Mouse (Mus musculus): ENCODE measurements around the gene Mdh1.
A peak's percentile ranks its signal among the peaks of the same experiment; 100 is the strongest.

Gene Mdh1

DNA sequence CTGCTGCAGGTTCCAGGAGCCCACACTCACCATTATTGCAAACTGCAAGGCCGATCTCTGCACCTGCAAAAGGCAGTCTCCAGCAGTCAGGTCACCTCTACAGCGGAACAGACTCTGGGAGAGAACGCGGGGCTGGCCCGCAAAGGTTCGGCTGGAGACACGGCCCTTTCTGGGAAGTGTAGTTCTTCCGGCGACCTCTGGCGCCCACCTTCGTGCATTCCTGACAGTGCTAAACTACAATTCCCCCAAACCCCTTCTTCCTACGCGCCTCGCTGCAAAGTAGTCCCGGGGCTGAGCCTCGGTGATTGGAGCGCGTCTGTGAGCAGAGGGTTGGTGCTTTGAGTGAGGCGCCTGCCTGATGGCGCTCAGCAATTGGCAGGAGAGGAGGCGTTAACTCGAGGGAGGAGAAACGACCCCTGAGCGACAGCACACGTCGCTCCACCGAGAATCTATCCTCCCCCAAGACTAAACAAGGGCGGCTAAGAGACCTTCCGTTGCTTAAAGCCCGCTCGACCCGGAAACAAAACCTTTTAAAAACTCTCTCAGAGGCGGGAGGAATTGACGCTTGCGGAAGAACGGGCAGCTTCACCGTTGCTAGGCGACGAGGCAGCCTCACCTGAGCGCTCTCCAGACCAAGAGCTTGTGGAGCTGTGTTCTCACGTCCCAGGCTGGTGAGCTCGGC lies at the start of gene Mdh1, which contains the start of gene Wdpcp:
Gene Mdh1 (minus strand): TSS at position 668 of the 682 bp plus-strand sequence.
Gene Wdpcp (plus strand): TSS at position 536 of the 682 bp plus-strand sequence.
- DNase-seq (ENCODE audit: low spot score in 2 of 2) = peak; percentile 90 to 95

DNA sequence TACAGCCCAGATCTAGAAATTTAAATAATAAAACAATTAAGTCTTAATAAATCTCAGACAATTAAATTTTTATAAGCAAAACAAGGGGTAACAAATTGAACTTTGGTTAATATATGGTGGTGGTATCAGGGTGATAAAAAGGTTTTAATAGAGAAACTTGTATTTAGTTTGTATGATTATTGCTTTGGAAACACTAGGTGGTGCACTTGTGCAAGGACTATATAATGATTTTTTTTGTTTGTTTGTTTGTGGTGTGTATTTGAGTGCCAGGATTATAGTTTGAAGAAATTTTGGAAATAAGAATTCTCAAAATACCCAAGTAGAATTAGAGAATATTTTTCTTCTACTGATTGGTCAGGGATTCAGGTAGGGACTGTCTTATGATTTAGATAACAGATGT lies 43.7 kb upstream of the Mdh1 start:
- no peak for DNase-seq (ENCODE audit: low spot score in 2 of 2)

DNA sequence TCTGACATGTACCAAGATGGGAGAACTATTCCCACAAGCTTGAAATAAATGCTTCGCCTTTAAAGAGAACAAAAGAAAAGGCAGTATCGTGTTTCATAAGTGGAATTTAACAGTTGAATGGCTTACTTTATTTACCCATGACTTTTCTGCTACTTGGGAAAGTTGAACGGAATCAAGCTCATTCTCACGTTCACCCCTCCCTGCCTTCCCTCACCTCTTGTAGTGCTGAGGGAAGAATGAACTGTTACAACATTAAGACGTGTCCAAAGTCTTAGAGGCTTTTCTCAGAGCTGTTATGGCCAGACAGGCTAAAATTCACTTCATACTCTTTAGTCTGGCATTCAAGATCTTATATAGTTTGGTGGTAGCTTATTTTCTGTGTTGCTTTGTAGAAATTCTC lies 30.3 kb upstream of the Mdh1 start:
- no peak for DNase-seq (ENCODE audit: low spot score in 2 of 2)

DNA sequence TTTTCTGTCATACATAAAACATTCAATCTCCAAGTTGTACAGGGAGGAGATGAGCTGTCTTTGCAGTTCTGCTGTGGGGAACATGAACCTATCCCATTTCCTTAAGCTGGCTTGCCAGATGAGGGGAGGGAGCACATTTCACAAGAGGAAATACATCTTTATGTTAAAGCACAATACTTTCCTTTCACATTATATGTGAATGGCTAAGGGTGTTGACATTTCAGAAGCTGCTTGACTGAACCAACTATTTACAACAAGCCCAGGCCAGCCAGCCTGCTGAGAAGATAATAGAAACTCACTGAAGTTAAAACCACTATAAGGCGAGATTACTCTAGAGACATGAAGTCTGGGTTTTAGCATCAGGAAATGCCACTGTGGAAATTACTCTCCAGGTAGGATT lies 11.1 kb upstream of the Mdh1 start:
- no peak for DNase-seq (ENCODE audit: low spot score in 2 of 2)

DNA sequence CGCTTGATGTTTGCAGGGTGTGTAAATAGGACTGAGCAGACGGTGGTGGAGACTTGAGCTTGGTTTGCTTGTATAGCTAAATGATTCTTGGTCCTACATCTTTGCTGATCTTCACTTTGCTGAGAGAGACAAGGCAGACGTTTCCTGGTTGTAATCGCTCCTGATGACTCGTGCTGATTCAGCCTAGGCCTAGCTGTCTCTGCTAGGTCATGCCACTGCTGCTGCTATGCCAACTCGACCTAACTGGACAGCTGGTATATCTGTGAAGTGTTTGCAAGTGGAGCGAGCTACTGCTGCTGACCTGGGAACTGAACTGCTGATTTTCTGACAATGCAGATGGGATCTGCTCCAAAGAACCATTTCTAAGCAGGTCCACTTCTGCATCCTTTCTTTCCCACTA lies 9.3 kb upstream of the Mdh1 start:
- DNase-seq (ENCODE audit: low spot score in 2 of 2) = no peak

DNA sequence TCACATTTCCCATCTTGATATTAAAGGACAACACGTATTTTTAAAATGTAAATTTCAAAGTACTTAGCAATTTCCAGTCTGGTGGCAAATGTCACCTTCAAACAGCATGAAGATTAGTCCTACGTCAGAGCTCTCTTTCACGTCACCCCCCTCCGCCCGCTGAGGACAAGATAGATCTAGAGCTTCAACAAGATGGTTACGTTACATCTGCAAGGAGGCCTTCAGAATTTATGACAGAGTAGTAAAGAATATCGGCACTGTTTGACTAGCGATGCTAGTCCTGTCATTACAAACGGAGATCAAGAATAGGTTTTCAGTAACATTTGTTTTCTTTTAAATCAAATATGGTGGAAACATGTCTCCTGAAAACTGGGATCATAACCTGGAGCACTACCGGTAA lies 1.2 kb downstream of the Mdh1 start:
- no peak for DNase-seq (ENCODE audit: low spot score in 2 of 2)

DNA sequence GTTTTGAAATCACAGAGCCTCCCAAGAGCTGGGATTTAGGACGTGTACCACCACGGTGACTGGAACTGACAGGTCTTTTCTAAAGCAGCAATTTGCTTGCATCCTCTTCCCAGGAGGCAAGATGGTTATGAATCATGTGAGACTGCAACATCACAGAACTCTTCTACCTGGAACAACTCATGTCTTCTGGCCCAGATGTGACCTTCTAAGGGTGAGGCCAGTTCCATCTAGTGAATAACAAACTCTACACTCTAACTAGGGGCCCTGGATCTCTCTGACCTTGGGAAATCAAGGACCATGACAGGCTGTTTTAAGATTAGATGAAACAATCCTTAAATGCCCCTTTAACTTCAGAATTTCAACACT lies 2.1 kb downstream of the Mdh1 start:
- DNase-seq (ENCODE audit: low spot score in 2 of 2) = no peak

DNA sequence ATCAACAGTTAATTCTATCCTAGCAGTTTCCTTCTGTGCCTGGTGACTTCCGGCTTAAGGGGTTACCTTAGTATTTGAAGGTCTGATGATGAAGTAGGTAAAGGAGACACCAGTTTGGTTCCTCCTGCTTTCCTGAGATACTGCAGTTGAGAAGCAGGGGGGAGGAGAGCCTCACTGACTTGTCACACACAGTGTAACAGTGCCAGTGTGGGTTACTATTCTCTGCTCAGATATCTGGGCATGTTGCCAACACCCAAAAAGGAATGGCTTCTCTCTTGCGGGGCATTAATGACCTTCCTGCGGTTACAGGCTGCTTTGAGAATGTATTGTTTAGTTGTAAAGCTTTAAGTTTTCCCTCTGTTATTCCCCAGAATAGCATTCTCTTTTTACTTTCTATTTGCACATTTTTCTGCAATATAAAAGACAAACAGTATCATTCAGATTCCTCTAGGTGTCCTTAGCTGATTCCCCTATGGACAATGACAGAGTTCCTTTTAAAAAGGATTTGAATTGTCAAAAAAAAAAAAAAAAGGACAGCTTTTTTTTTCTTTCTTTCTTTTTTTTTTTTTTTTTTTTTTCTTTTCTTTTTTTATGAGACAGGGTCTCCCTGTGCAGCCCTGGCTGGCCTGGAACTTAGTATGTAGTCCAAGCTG lies 2.6 kb downstream of the Mdh1 start:
- peak in 1 of 2 experiments; percentile 21 for DNase-seq (ENCODE audit: low spot score in 2 of 2)

DNA sequence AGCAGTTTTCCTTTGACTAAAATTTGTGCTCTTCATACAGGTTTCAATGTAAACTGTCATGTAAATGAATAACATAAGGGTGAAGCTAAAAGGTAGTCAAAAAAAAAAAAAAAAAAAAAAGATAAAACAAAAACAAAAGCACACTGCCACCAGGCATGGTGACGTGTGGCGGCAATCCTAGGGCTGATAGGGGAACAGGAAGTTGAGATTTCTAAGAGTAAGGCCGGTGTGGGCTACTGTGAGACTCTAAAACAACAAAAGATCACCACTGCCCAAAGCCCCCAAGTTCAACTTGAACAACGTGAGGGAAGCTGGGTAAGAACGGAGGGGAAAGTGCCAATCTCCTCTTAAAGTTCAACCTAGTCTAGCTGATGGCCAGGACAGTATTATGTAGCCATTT lies 3.2 kb downstream of the Mdh1 start:
- no peak for DNase-seq (ENCODE audit: low spot score in 2 of 2)

DNA sequence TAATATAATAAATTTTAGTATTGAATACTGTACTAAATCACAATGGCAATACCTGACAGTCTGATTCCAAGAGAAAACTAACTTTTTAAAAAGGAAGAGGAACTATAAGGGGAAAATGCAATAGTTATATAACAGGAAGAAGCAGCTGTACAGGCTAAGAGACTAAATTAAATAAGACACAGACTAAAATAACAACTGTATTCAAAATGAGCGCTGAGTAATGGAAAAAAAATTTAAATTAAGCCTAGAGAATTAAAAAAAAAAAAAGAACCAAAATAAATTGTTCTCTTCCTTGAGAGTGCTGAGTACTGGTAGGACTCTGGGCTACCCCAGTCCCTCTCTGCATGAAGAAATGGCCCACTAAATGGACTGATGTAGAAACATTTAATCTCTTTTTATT lies 4.4 kb downstream of the Mdh1 start:
- DNase-seq (ENCODE audit: low spot score in 2 of 2) = no peak

DNA sequence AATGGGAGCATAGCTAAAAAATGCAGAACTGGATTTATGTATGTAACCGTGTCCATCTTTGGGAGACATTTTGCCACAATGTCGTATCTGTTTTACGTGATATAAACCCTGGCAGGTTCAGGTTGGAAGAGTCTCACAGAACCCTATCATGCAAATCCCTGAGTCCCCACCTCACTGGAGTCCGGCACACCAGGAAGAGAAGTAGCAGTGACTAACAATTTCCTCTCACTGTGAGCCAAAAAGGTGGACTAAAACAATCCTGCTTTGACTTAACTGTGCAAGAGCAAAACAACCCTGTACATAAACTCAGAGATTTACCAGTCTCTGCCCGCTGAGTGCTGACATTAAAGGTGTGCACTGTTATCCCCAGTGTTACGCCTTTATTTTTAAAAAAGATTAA lies 5.2 kb downstream of the Mdh1 start:
- no peak for DNase-seq (ENCODE audit: low spot score in 2 of 2)

DNA sequence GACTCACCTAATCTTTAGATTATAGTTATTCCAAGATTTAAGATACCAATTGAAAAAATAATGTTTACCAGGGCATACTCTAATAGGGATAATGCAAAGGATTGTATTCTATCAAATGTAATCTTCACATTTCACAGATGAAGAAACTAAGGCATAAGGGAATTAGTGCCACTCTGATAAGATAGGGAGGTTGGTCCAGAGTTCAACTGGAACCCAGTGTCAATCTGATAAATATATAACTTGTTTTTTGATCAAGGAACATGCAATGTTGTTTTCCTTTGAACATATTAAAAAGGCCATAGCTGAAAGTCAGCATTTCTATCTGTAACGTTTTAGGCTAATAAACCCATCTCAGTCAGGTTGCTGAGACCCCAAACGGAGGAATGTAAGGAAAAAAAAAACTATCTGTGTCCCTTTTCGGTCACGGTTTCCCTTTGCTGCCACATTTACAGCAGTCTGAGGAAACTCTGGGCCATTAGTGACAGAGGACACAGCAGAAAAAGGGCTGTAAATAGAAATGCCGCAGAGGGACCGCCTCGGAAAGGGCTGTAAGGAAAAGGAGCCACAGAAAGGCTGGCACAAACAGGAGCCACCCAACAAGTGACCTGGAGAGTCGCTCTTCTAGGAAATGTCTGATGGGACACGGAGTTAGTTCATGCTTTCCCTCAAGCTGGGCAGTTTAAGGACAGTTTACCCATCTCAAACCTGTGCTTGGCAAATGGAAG lies 7.3 kb downstream of the Mdh1 start:
- no peak for DNase-seq (ENCODE audit: low spot score in 2 of 2)

DNA sequence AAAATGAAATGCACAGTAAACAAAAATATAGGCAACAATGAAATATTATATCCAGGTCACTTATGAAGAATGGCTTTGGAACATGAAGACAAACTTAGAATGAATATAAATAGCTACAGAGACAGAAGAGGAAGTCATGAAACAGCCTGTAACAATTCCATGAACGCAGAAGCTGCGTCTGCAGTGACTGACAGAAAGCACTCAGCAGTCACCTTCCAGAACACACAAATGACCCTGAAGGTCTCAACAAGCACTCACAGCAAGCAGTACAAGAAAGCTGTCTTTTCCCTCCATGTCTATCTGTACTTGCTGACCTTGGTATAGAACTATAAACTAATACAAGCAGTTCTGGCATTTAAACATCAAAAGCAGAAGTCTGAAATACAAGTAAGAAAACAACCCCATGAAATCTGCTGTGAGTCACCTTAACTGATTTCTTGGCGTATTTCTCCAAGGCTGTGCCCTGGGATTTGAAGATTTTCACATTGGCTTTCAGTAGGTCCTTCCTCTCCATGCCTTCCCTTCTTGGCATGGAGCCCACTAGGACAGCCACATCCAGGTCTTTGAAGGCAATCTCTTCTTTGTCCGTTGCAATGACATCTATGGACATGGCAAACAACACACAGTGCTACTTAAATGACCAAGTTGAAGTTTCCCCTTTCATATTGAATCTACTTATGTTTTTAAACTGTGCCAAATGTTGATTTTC lies 8.4 kb downstream of the Mdh1 start:
- DNase-seq (ENCODE audit: low spot score in 2 of 2) = no peak

DNA sequence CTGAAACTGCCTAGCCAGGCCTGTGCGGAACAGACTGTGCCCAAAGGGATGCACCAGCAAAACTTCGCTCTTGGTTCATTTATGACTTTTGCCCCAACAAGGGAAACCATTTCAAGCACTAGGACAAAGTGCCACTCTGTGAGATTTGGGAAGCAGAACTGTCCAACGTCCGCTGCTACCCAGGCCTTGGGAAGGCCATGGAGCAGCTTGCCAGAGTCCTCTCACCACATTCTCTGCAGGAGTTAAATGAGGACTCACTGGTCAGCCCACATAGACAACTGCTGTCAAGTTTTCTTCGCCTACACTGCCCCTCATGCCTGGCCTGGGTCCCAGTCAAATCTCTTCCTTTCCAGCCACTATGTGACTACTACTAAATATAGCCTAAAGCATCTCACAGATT lies 10.8 kb downstream of the Mdh1 start:
- DNase-seq (ENCODE audit: low spot score in 2 of 2) = no peak

DNA sequence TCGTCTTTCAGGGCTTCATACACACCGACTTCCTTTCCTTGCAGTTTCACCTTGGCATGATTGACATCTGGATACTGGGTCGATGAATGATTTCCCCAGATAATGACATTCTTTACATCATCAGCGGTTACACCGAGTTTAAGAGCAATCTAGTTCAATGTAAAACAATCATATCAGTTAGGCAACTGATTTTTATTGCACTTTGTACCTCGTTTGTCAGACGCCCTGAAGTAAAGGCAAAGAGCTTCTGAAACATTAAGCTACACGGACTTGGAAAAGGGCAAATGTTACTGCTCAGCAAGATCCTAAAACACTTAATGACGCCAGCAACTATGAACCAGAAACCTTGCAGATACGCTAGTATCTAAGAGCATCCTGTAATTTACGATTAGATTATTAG lies 12.4 kb downstream of the Mdh1 start:
- DNase-seq (ENCODE audit: low spot score in 2 of 2) = no peak

DNA sequence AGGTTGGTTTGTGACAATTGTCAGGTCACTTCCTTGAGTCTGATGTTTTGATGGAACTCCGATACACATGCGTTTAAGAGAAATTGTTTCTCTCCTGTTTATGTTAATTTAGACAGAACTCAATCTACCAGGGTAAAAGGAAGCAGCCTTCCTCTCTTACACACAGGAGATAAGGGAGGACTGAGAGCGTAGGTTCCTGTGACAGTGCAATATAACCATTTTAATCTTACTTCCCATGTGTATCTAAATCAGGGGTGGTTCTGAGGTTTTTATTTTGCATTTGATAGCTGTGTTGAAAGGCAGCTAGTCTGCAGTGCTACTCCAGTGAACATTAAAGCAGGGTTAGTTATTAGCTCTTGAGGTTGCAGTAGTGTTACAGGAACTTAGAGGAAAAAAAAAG lies 20.1 kb downstream of the Mdh1 start:
- no peak for DNase-seq (ENCODE audit: low spot score in 2 of 2)

DNA sequence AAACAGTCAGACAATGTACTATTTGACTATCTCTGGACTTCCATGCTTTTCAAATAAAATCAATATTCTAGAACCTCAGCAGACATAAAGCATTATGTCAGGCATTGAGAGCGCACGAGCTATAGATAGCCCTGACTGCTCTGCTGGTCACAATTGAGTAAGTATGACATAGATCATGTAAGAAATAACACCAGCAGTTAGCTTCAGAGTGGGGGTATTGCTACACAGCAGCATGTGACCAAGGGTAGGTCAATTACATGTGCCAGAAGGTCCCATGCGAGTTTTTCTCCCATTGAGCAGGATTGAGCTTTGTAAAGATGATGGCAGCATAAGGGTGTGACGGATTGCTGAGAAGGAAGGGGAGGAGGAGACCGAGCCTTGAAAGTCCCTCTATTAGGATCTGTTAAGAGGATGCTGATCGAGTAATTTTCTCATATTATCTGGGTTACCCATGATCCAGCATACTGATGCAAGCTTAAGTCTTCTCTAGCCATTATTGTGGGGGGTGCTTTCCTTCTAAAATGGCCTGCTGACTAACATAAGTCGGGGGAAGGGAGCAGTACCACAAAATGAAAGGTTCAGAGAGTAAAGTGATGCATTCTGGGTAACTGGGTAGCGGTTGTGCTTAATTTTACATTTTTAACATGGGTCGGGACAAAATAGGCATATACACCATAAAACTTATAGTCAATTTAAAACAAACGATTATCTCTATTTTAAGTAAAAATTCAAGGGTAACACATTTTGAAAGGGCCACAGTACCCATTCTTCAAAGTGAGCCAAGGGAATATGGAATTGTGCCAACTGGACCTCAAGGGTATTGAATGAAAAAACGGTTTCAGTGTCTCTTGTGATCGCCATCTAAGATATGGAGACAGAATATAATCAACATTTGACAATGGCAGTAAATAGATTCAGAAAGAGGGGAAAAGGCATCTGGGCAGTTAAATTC lies 21.7 kb downstream of the Mdh1 start:
- no peak for DNase-seq (ENCODE audit: low spot score in 2 of 2)

DNA sequence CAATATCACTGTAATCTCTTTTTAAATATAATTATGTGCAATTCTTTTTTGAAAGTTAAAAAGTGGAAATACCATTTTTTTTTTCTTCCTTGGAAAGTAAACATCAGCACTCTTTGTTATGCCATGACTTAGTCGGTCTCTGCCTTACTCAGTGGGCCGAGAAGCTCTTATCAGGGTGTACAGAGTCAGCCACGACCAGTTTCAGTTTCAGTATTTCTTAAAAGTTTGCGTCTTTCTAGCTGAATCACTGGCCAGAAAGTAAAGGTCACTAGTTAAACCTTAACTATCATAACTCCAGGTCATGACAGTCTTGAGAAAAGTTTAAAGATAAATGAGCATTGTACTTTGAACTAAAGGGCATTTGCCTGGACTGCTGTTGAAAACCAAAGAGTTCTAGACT lies 22.4 kb downstream of the Mdh1 start:
- DNase-seq (ENCODE audit: low spot score in 2 of 2) = no peak

DNA sequence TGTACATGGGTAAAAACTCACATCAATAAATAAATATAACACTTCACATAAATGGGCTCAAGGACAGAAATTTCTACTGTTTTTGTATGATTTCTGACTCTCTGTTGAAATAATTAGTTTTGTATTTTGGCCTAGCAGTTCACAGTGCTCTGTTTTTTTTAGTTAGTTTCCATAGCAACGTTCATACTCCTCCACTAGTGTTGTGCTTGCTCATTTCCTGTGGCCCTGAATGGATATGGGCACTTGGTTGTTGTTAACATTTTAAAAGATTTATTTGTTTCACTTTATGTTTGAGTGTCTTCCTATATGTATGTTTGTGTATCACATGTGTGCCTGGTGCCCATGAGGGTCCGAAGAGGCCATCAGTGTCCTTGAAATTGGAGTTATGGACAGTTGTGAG lies 23.1 kb downstream of the Mdh1 start:
- no peak for DNase-seq (ENCODE audit: low spot score in 2 of 2)

DNA sequence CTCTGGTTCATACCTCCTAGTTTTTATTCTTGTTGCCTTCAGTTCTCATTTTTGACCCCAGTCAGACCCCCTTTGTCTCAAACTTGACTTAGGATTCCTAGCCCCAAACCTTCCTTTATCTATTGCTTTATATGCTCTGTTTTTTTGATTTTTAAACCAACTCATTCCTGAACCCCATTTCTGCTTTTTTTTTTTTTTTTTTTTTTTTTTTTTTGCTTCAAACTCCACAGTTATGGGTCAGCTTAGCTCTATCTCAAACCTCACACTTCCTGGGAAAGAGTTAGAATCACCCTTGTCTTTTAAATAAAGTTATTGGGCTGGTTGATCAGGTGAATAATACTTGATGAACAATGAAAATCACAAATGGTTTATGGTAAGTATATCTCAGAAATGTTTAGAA lies 24.6 kb downstream of the Mdh1 start:
- no peak for DNase-seq (ENCODE audit: low spot score in 2 of 2)

DNA sequence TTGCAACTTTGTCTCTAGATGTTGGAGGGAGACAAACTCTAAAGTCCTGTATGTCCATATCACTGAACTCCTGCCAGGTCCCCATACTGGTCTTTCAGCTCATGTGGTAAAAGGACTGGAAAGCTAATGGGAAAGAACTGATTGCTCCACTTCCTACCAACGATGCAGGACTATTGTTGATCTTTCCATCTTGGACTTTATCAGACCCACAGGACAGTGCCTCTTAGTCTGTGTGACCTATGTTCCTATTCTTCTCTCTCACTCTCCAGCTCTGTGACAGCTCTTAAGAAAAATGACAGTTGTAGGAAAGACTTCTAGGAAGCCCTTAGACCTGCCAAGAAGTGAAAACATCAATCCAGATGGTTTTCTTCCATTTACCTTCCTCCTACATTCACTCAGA lies 25.5 kb downstream of the Mdh1 start:
- no peak for DNase-seq (ENCODE audit: low spot score in 2 of 2)

Data from urinary bladder, postnatal 36 days (tissue).